Mouse (Mus musculus) myocyte (in vitro differentiated cells): ENCODE measurements around the gene 9630041A04Rik. TPM values are rescaled to one million over a fixed set of nuclear protein-coding genes. Genes with fewer than 3 reads are reported as not detected.

Experiments
- H3K27me3 ChIP-seq: one replicate; pipeline ENCODE4 v1.6.1; 2011; ENCODE audit not compliant: control insufficient read depth, insufficient read depth, insufficient read length
- H3K36me3 ChIP-seq: one replicate; pipeline ENCODE4 v1.6.1; 2011; ENCODE audit not compliant: control insufficient read depth, insufficient read depth
- H3K4me2 ChIP-seq: one replicate; pipeline ENCODE4 v1.6.1; 2011; ENCODE audit warnings: low read depth, control low read depth
- H3K4me3 ChIP-seq: one replicate; pipeline ENCODE4 v1.5.1; 2011; ENCODE audit warnings: mild to moderate bottlenecking, control low read depth, moderate library complexity
- H3K79me2 ChIP-seq: one replicate; pipeline ENCODE4 v1.6.1; 2011; ENCODE audit not compliant: control insufficient read depth, insufficient read depth
- H3ac ChIP-seq: one replicate; pipeline ENCODE4 v1.6.1; 2011; ENCODE audit not compliant: control insufficient read depth, insufficient read length
- CEBPB ChIP-seq: IDR thresholded peaks from 2 replicates; pipeline ENCODE4 v1.6.1; 2011; ENCODE audit warnings: mild to moderate bottlenecking, moderate library complexity; ENCODE audit not compliant: poor library complexity, insufficient read depth, severe bottlenecking
- E2F4 ChIP-seq: IDR thresholded peaks from one replicate; pipeline ENCODE4 v1.6.1; 2011; ENCODE audit warnings: mild to moderate bottlenecking, control low read depth, moderate library complexity; ENCODE audit not compliant: insufficient read depth
- MAX ChIP-seq: IDR thresholded peaks from one replicate; pipeline ENCODE4 v1.6.1; 2011; ENCODE audit warnings: low read depth, mild to moderate bottlenecking, control low read depth
- MYOD1 ChIP-seq, 3 experiments: IDR thresholded peaks; one replicate each; pipeline ENCODE4 v1.6.1; 2011; ENCODE audit warnings: control low read depth in 2 of 3, low read depth in 2 of 3, mild to moderate bottlenecking in 2 of 3, moderate library complexity in 1 of 3; ENCODE audit not compliant: insufficient read length in 2 of 3, control insufficient read depth in 1 of 3
- MYOG ChIP-seq, 3 experiments: IDR thresholded peaks; one replicate each; pipeline ENCODE4 v1.6.1; 2011; ENCODE audit warnings: control low read depth in 2 of 3, low read depth in 2 of 3, mild to moderate bottlenecking in 2 of 3; ENCODE audit not compliant: insufficient read length in 2 of 3, control insufficient read depth in 1 of 3, insufficient read depth in 1 of 3
- POLR2A ChIP-seq: IDR thresholded peaks from one replicate; pipeline ENCODE4 v1.6.1; 2011; ENCODE audit warnings: low read depth, mild to moderate bottlenecking, control low read depth, moderate library complexity; ENCODE audit not compliant: insufficient read length
- POLR2AphosphoS2 ChIP-seq: IDR thresholded peaks from one replicate; pipeline ENCODE4 v1.6.1; 2011; ENCODE audit warnings: low read depth, control low read depth; ENCODE audit not compliant: insufficient read length
- REST ChIP-seq: IDR thresholded peaks from one replicate; pipeline ENCODE4 v1.6.1; 2011; ENCODE audit warnings: mild to moderate bottlenecking, control low read depth, moderate library complexity; ENCODE audit not compliant: insufficient read depth, insufficient read length
- SRF ChIP-seq: IDR thresholded peaks from one replicate; pipeline ENCODE4 v1.6.1; 2011; ENCODE audit warnings: low read depth; ENCODE audit not compliant: control insufficient read depth, insufficient read length
- TCF12 ChIP-seq: IDR thresholded peaks from one replicate; pipeline ENCODE4 v1.6.1; 2011; ENCODE audit warnings: mild to moderate bottlenecking, control low read depth; ENCODE audit not compliant: poor library complexity, insufficient read depth, severe bottlenecking
- TCF3 ChIP-seq: IDR thresholded peaks from one replicate; pipeline ENCODE4 v1.6.1; 2011; ENCODE audit warnings: low read depth, control low read depth; ENCODE audit not compliant: insufficient read length
- USF1 ChIP-seq: IDR thresholded peaks from one replicate; pipeline ENCODE4 v1.6.1; 2011; ENCODE audit warnings: low read depth, mild to moderate bottlenecking, control low read depth, moderate library complexity
- polyA plus RNA-seq: library from polyadenylated mRNA; unstranded; fragments of >200 nt; fragmentation: generic; extraction: Trizol; gene quantifications from one replicate; pipeline ENCODE4 v1.2.1, GENCODE M21; 2012; ENCODE audit warnings: missing spikeins

Gene 9630041A04Rik
- polyA plus RNA-seq, 1 experiment, result not detected

DNA sequence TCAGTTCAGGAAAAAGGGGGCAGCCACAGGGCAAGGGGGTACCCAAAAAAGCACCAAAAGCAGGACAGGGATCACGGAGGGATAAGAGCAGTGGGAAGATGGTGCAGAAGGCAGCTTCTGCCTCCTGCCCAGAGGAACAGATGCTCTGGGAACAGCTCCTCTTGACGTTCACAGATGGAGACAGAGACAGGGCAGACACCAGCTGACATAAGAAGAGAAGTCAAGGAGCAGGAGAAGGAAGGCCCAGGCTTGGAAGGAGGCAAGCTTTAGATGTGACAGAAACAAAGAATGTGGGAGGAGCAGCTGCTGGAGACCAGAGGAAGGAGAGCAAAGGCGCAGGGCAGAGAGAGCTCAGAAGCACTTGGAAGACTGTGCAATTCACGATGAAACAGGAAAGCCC lies 94.6 kb downstream of the 9630041A04Rik start:
- Histone ChIP-seq H3K36me3 (no peaks in the 10 kb centered on the region), H3K4me2 (no peak overlapping the region), H3K27me3 (no peaks in the 10 kb centered on the region), H3K4me3 (no peak overlapping the region), H3ac (no peak overlapping the region), H3K79me2 (no peaks in the 10 kb centered on the region)
- TF ChIP-seq TCF3 (no peak), TCF12 (no peak), USF1 (no peak), MYOD1 (IDR thresholded peaks at IDR 0.05; ENCODE audit: control insufficient read depth in 1 of 3, insufficient read length in 2 of 3, low read depth in 2 of 3) (no peak), MYOG (IDR thresholded peaks at IDR 0.05; ENCODE audit: control insufficient read depth in 1 of 3, insufficient read depth in 1 of 3, insufficient read length in 2 of 3, low read depth in 2 of 3) (no peak), REST (no peak), POLR2AphosphoS2 (no peak), MAX (no peak), E2F4 (no peak), SRF (no peak), POLR2A (no peak), CEBPB (no peak)

DNA sequence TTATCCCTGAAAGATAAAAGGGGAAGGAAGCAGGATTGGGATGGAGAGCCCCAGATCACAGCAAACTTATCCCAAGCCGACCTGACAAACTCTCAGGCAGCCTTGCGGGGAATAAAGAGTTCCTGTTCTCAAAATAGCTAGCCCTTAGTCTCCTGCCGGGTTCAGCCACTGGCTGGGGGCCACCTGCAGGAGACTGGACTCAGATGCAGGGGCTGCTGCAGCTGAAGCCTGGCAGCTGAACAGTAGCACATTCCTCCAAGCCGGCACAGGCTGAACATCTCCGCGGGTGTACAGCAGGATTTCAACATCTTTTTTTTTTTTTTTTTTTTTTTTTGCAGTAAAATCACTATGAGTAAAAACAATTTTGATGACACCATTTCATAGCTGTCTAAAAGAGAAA lies 110.2 kb downstream of the 9630041A04Rik start:
- no peak for TF ChIP-seq TCF3
- no peak for TF ChIP-seq TCF12
- no peak for TF ChIP-seq POLR2AphosphoS2
- TF ChIP-seq MYOD1 (IDR thresholded peaks at IDR 0.05; ENCODE audit: control insufficient read depth in 1 of 3, insufficient read length in 2 of 3, low read depth in 2 of 3), result no peak
- no peak for TF ChIP-seq E2F4
- TF ChIP-seq SRF, result no peak
- TF ChIP-seq REST, result no peak
- no peak for TF ChIP-seq USF1
- no peak for TF ChIP-seq MYOG (IDR thresholded peaks at IDR 0.05; ENCODE audit: control insufficient read depth in 1 of 3, insufficient read depth in 1 of 3, insufficient read length in 2 of 3, low read depth in 2 of 3)
- TF ChIP-seq POLR2A, result no peak
- no peak for TF ChIP-seq MAX
- no peak for TF ChIP-seq CEBPB
- no peak overlapping the region for H3ac ChIP-seq
- no peak overlapping the region for H3K4me2 ChIP-seq
- H3K27me3 ChIP-seq, result no peaks in the 10 kb centered on the region
- H3K4me3 ChIP-seq, result no peak overlapping the region
- H3K36me3 ChIP-seq, result no peaks in the 10 kb centered on the region
- no peaks in the 10 kb centered on the region for H3K79me2 ChIP-seq

DNA sequence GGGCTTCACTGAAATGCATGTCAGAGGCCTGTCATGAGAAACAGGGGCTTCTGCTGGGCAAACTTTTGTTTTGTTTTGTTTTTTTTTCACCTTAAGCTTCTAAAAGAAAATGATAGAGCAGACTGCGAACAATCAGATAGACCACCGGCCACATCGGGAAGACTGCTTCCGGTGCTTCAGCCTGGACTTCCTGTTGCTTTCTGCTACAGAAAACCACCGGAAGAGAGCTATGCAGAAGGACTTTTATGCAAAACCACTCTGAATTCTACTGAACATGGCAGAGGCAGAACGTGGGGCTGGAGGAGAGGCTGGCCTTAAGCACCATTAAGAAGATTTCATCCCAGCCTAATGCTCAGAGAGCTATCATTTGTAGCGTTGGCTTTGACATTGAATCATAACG lies 110.7 kb downstream of the 9630041A04Rik start:
- Histone ChIP-seq H3K27me3 (no peaks in the 10 kb centered on the region), H3K79me2 (no peaks in the 10 kb centered on the region), H3K4me3 (no peak overlapping the region), H3ac (no peak overlapping the region), H3K4me2 (no peak overlapping the region), H3K36me3 (no peaks in the 10 kb centered on the region)
- TF ChIP-seq MAX (no peak), POLR2A (no peak), TCF12 (no peak), SRF (no peak), CEBPB (no peak), REST (no peak), USF1 (no peak), POLR2AphosphoS2 (no peak), MYOD1 (IDR thresholded peaks at IDR 0.05; ENCODE audit: control insufficient read depth in 1 of 3, insufficient read length in 2 of 3, low read depth in 2 of 3) (no peak), TCF3 (no peak), E2F4 (no peak), MYOG (IDR thresholded peaks at IDR 0.05; ENCODE audit: control insufficient read depth in 1 of 3, insufficient read depth in 1 of 3, insufficient read length in 2 of 3, low read depth in 2 of 3) (no peak)

DNA sequence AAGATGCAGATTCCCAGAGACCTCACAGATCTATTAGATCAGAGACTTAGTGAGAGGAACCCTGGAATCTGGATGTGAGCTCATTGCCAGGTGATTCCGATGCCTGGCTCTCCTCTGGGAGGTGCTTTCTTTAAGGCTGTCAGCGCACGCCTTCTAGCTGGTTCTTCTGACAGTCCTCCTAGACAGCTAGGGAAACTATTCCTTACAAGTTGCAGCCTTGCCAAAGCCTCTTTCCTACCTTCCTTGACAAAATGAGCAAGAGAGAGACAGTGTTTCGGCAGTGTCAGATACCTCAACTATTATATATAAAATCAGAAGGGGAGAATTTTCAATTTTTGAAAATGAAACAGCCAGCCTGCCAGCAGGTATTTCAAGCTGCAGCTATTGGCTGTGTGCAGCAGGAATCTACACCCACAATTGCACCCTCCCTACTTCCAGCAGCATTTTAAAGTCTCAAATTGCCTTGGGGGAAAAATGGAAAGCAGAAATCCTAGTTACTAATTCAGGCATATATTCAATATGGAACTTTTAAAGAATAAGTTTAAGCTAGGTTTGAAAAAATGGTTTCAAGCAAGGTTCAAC lies 115.3 kb downstream of the 9630041A04Rik start:
- H3K79me2 ChIP-seq, result no peaks in the 10 kb centered on the region
- no peak for TF ChIP-seq MYOD1 (IDR thresholded peaks at IDR 0.05; ENCODE audit: control insufficient read depth in 1 of 3, insufficient read length in 2 of 3, low read depth in 2 of 3)
- TF ChIP-seq USF1, result no peak
- TF ChIP-seq REST, result no peak
- TF ChIP-seq CEBPB, result no peak
- no peak overlapping the region for H3ac ChIP-seq
- H3K36me3 ChIP-seq, result no peaks in the 10 kb centered on the region
- no peak overlapping the region for H3K4me2 ChIP-seq
- no peaks in the 10 kb centered on the region for H3K27me3 ChIP-seq
- no peak overlapping the region for H3K4me3 ChIP-seq

DNA sequence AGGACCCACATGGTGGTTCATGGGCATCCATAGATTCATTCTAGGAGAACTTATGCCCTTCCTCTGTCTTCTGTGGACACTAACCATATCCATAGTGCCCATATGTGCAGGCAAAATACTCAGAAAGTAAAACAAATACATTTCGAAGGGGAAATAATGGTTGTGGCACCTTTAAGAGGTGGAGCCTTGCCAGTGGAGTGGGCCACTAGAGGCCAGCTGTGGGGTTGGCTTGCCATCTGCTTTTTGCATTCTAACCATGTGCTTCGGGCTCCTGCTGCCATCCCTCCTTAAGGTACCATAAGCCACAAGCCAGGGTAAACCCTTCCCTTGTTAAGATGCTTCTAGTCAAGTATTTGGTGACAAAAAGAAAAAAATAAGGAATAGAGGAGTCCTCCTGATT lies 119.5 kb downstream of the 9630041A04Rik start:
- Histone ChIP-seq H3K4me2 (no peak overlapping the region), H3K79me2 (no peaks in the 10 kb centered on the region), H3ac (no peak overlapping the region), H3K36me3 (no peaks in the 10 kb centered on the region), H3K4me3 (no peak overlapping the region), H3K27me3 (no peaks in the 10 kb centered on the region)
- TF ChIP-seq E2F4, result no peak
- no peak for TF ChIP-seq MYOG (IDR thresholded peaks at IDR 0.05; ENCODE audit: control insufficient read depth in 1 of 3, insufficient read depth in 1 of 3, insufficient read length in 2 of 3, low read depth in 2 of 3)
- no peak for TF ChIP-seq POLR2A
- TF ChIP-seq USF1, result no peak
- TF ChIP-seq POLR2AphosphoS2, result no peak
- no peak for TF ChIP-seq MYOD1 (IDR thresholded peaks at IDR 0.05; ENCODE audit: control insufficient read depth in 1 of 3, insufficient read length in 2 of 3, low read depth in 2 of 3)
- TF ChIP-seq REST, result no peak
- TF ChIP-seq TCF3, result no peak
- no peak for TF ChIP-seq SRF
- no peak for TF ChIP-seq MAX
- TF ChIP-seq TCF12, result no peak
- no peak for TF ChIP-seq CEBPB
